Mouse (Mus musculus): ENCODE measurements around the gene Cdk2ap2.

DNA sequence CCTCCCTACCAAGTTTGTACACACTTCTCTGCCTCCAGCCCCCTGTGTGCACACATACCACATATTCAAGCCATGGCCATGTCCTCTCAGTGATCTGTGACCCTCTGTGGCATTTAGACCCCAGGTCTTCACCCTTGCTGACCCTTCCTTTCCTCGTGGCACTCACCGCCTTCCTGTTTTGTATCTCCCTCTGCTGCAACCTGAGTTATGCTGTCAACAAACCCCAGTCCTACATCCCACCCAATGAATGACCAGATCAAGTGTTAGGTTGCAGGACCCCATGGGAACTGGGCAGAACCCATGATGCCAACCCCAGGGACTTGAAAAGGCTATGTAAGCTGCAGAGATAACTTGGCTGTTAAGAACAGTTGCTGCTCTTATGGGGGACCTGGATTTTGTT lies 5.1 kb downstream of the Cdk2ap2 start:
- TF ChIP-seq GATA1 (IDR thresholded peaks at IDR 0.05; ENCODE audit: borderline replicate concordance, low read length) (no peak), FLI1 (IDR thresholded peaks at IDR 0.05; ENCODE audit: low read length) (no peak)
